Mouse (Mus musculus): ENCODE data around the gene Ehd2.

DNA sequence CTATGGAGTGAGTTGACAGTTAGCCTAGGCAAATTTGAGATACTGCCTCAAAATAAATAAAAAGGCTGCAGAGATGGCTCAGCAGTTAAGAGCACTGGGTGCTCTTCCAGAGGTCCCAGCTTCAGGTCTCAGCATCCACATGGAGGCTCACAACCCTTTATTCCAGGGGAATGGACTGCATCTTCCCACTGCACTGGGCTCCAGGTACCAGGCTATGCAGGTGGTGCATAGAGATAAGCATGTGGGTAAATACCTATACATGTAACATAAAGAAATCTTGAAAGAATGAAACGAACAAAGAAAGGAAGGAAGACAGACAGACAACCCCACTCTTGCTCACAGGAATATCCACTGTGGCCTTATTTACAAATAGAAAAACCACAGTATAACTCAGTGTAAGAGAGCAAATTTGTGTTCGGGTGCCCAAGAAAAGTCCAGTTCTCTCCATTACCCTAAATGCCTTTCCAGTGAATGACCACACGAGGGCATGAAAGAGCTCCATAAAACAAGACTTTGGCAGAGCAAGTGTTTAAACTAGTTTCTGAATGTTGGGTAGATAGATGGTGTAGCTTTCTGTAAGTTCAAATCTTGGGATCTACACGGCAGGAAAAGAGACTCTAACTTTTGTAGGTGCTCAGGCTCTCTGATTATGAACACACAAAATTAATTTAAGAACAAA, 15.5 kb upstream of the Ehd2 start:
- TF ChIP-seq POLR2A (IDR thresholded peaks at IDR 0.05; ENCODE audit: insufficient read depth, low read depth, low read length) (no peak), CTCF (IDR thresholded peaks at IDR 0.05; ENCODE audit: insufficient read depth, low read depth, low read length) (no peak)

Data from olfactory bulb, adult 2 months (tissue).